In the genomic region with DNA sequence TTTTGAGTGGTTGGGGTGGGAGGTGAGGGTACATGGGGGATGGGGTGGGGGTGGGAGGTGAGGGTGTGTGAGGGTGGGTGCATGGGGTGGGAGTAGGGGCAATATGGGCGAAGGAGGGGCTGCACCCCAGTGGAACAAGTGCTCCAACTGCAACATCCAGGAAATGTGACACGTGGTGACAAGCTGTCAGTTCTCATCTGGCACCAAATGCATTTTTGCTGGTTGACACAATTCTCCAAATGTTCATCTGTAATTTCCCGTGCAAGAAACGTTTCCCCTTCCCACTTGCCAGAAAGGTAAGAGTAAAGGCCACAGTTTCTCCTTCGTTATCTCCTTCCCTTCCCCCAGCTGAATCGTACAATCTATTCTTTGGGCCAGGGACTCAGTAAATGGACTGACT, we compare ENCODE assay signal across 17 mouse cellular contexts. TPM values are rescaled to one million over a fixed set of nuclear protein-coding genes. Genes with fewer than 3 reads are reported as not detected.
DNase-seq lines count a peak whose midpoint lies in the region; ATAC-seq and TF ChIP-seq lines count a peak whose summit lies in the region.
"Had no signal": no experiment of that assay in that cellular context is flagged by ENCODE, and none has a peak within 500 bp of the region (broad histone marks: within the 10 kb centered on the region; RNA-seq: fewer than 3 reads in every experiment).

No protein-coding gene starts in this region.

- ATAC-seq in hindbrain, embryonic 14.5 days (ENCODE audit: low FRiP score) = no peak
- no peak for ATAC-seq in hindbrain, embryonic 13.5 days (ENCODE audit: low FRiP score)
- no peak for ATAC-seq in midbrain, embryonic 14.5 days (ENCODE audit: low FRiP score, low TSS enrichment)
- no peak for ATAC-seq in midbrain, embryonic 11.5 days (ENCODE audit: low FRiP score)
- no peak for ATAC-seq in intestine, embryonic 16.5 days
- ATAC-seq in stomach, postnatal 0 days (ENCODE audit: low FRiP score, low TSS enrichment) = no peak

- no peak for DNase-seq in hindbrain, embryonic 14.5 days (ENCODE audit: low spot score)
- no peak for DNase-seq in midbrain, embryonic 14.5 days
- no peak for DNase-seq in midbrain, embryonic 11.5 days (ENCODE audit: low spot score, missing footprints)
- DNase-seq in stomach, postnatal 0 days (ENCODE audit: low spot score) = no peak
- no peak for DNase-seq in adipocyte (ENCODE audit: low spot score)
- DNase-seq: adrenal gland, adult 8-10 months; cerebellum, adult 9-11 months; embryo, embryonic 11 days; gastrocnemius, postnatal 10 days; heart, postnatal 14 days; kidney, adult 18-20 months; liver, embryonic 13.5 days had no signal

- WGBS in hindbrain, embryonic 14.5 days = 59% methylated on average over 6 of the region's 6 CpGs
- 54% methylated on average over 6 of the region's 6 CpGs for WGBS in hindbrain, embryonic 13.5 days
- WGBS in midbrain, embryonic 14.5 days = 73% methylated on average over 6 of the region's 6 CpGs
- 71% methylated on average over 6 of the region's 6 CpGs for WGBS in midbrain, embryonic 11.5 days
- WGBS in intestine, embryonic 16.5 days = 61% methylated on average over 6 of the region's 6 CpGs
- 56% methylated on average over 6 of the region's 6 CpGs for WGBS in stomach, postnatal 0 days

- no peaks in the 10 kb centered on the region for H3K9me3 ChIP-seq in hindbrain, embryonic 14.5 days (ENCODE audit: control insufficient read depth, low read length)
- no peaks in the 10 kb centered on the region for H3K9me3 ChIP-seq in hindbrain, embryonic 13.5 days
- H3K9me3 ChIP-seq in midbrain, embryonic 14.5 days (ENCODE audit: control insufficient read depth, low read length) = no peaks in the 10 kb centered on the region
- H3K9me3 ChIP-seq in midbrain, embryonic 11.5 days (ENCODE audit: control insufficient read depth, low read length) = no peaks in the 10 kb centered on the region
- no peaks in the 10 kb centered on the region for H3K9me3 ChIP-seq in intestine, embryonic 16.5 days (ENCODE audit: control insufficient read depth, low read length)
- no peaks in the 10 kb centered on the region for H3K9me3 ChIP-seq in stomach, postnatal 0 days (ENCODE audit: control insufficient read depth, low read length)
- H3K9me3 ChIP-seq: liver, embryonic 13.5 days; megakaryocyte, embryonic 14.5 days had no signal

- no peak for TF ChIP-seq CTCF in stomach, postnatal 0 days (IDR thresholded peaks at IDR 0.05; ENCODE audit: low read depth)

- no peak for TF ChIP-seq EP300 in stomach, postnatal 0 days (optimal IDR thresholded peaks at IDR 0.05)

- H3K4me3 ChIP-seq in hindbrain, embryonic 14.5 days (replicated peaks; ENCODE audit: low read length) = no peak overlapping the region
- H3K4me3 ChIP-seq in hindbrain, embryonic 13.5 days = no peak overlapping the region
- H3K4me3 ChIP-seq in midbrain, embryonic 14.5 days (replicated peaks; ENCODE audit: low read depth, low read length) = no peak overlapping the region
- no peak overlapping the region for H3K4me3 ChIP-seq in midbrain, embryonic 11.5 days (ENCODE audit: low read depth, low read length)
- no peak overlapping the region for H3K4me3 ChIP-seq in intestine, embryonic 16.5 days (ENCODE audit: low read length)
- H3K4me3 ChIP-seq in stomach, postnatal 0 days (ENCODE audit: low read depth, low read length) = no peak overlapping the region
- H3K4me3 ChIP-seq: left cerebral cortex, adult 2 months; liver, embryonic 13.5 days; megakaryocyte, embryonic 14.5 days had no signal

- no peaks in the 10 kb centered on the region for H3K27me3 ChIP-seq in hindbrain, embryonic 14.5 days (ENCODE audit: control insufficient read depth, insufficient read depth, low read length)
- no peaks in the 10 kb centered on the region for H3K27me3 ChIP-seq in hindbrain, embryonic 13.5 days
- 0 out of 2 replicates have a peak, but pooled peaks cover 3% of the 10 kb centered on the region for H3K27me3 ChIP-seq in midbrain, embryonic 14.5 days (ENCODE audit: control insufficient read depth, insufficient read depth, low read length)
- H3K27me3 ChIP-seq in midbrain, embryonic 11.5 days (ENCODE audit: control insufficient read depth, insufficient read depth, low read length) = peaks cover 12% of the 10 kb centered on the region; the same call in 1 of the 2 replicates
- H3K27me3 ChIP-seq in intestine, embryonic 16.5 days (replicated peaks; ENCODE audit: control insufficient read depth, insufficient read depth, low read length) = no peaks in the 10 kb centered on the region
- no peaks in the 10 kb centered on the region for H3K27me3 ChIP-seq in stomach, postnatal 0 days (ENCODE audit: control insufficient read depth, insufficient read depth, low read length)
- H3K27me3 ChIP-seq: megakaryocyte, embryonic 14.5 days had no signal

- H3K36me3 ChIP-seq in hindbrain, embryonic 14.5 days (replicated peaks; ENCODE audit: control insufficient read depth, insufficient read depth) = no peaks in the 10 kb centered on the region; the same call in 1 of the 2 replicates
- peaks cover 9% of the 10 kb centered on the region for H3K36me3 ChIP-seq in hindbrain, embryonic 13.5 days
- peaks cover 7% of the 10 kb centered on the region; the same call in 1 of the 2 replicates for H3K36me3 ChIP-seq in midbrain, embryonic 14.5 days (ENCODE audit: control insufficient read depth, insufficient read depth, low read length)
- no peaks in the 10 kb centered on the region for H3K36me3 ChIP-seq in midbrain, embryonic 11.5 days (ENCODE audit: control insufficient read depth, insufficient read depth, low read length)
- H3K36me3 ChIP-seq in intestine, embryonic 16.5 days (ENCODE audit: control insufficient read depth, insufficient read depth, low read length) = no peaks in the 10 kb centered on the region
- peaks cover 3% of the 10 kb centered on the region; the same call in 1 of the 2 replicates for H3K36me3 ChIP-seq in stomach, postnatal 0 days (ENCODE audit: control insufficient read depth, insufficient read depth, low read length)
- H3K36me3 ChIP-seq: liver, embryonic 13.5 days had no signal

- H3K27ac ChIP-seq in hindbrain, embryonic 14.5 days = peak overlapping the region; percentile 61; the same call in 1 of the 2 replicates
- H3K27ac ChIP-seq in hindbrain, embryonic 13.5 days = no peak overlapping the region
- H3K27ac ChIP-seq in midbrain, embryonic 14.5 days (replicated peaks; ENCODE audit: low read depth, low read length) = peak overlapping the region; percentile 32; the same call in 1 of the 2 replicates
- no peak overlapping the region for H3K27ac ChIP-seq in midbrain, embryonic 11.5 days (ENCODE audit: low read depth, low read length)
- peak overlapping the region; percentile 68 for H3K27ac ChIP-seq in intestine, embryonic 16.5 days (ENCODE audit: low read length)
- H3K27ac ChIP-seq in stomach, postnatal 0 days (replicated peaks) = peak overlapping the region; percentile 53; the same call in 1 of the 2 replicates
- H3K27ac ChIP-seq: liver, embryonic 13.5 days had no signal

- H3K4me1 ChIP-seq in hindbrain, embryonic 14.5 days (replicated peaks; ENCODE audit: control insufficient read depth, insufficient read depth, low read length) = peaks cover 77% of the 10 kb centered on the region
- peaks cover 82% of the 10 kb centered on the region for H3K4me1 ChIP-seq in hindbrain, embryonic 13.5 days (replicated peaks)
- peaks cover 64% of the 10 kb centered on the region for H3K4me1 ChIP-seq in midbrain, embryonic 14.5 days (ENCODE audit: control insufficient read depth, insufficient read depth, low read length)
- H3K4me1 ChIP-seq in midbrain, embryonic 11.5 days (ENCODE audit: control insufficient read depth, insufficient read depth, low read length) = peaks cover 31% of the 10 kb centered on the region
- H3K4me1 ChIP-seq in intestine, embryonic 16.5 days (ENCODE audit: control insufficient read depth, insufficient read depth, low read length) = peaks cover 21% of the 10 kb centered on the region
- peaks cover 3% of the 10 kb centered on the region; the same call in 1 of the 2 replicates for H3K4me1 ChIP-seq in stomach, postnatal 0 days (replicated peaks; ENCODE audit: control insufficient read depth, insufficient read depth)

- peak overlapping the region; percentile 11; the same call in 1 of the 2 replicates for H3K9ac ChIP-seq in hindbrain, embryonic 14.5 days
- no peak overlapping the region for H3K9ac ChIP-seq in hindbrain, embryonic 13.5 days
- no peak overlapping the region for H3K9ac ChIP-seq in midbrain, embryonic 14.5 days (replicated peaks; ENCODE audit: low read length)
- H3K9ac ChIP-seq in midbrain, embryonic 11.5 days (ENCODE audit: low read length) = no peak overlapping the region
- H3K9ac ChIP-seq in intestine, embryonic 16.5 days (ENCODE audit: low read depth, low read length) = no peak overlapping the region
- no peak overlapping the region for H3K9ac ChIP-seq in stomach, postnatal 0 days (ENCODE audit: low read length)
- H3K9ac ChIP-seq: liver, embryonic 13.5 days had no signal

- H3K4me2 ChIP-seq in hindbrain, embryonic 14.5 days (replicated peaks) = no peak overlapping the region
- no peak overlapping the region for H3K4me2 ChIP-seq in hindbrain, embryonic 13.5 days
- no peak overlapping the region for H3K4me2 ChIP-seq in midbrain, embryonic 14.5 days (ENCODE audit: low read length)
- H3K4me2 ChIP-seq in midbrain, embryonic 11.5 days = no peak overlapping the region
- H3K4me2 ChIP-seq in intestine, embryonic 16.5 days (ENCODE audit: low read depth, low read length) = no peak overlapping the region
- H3K4me2 ChIP-seq in stomach, postnatal 0 days (replicated peaks; ENCODE audit: low read depth) = no peak overlapping the region
- H3K4me2 ChIP-seq: liver, embryonic 13.5 days had no signal

RNA-seq across cellular contexts. Expression of a gene that starts 7.6 kb away (rescaled TPM):
- 12.6 and 12.8 TPM in 2 replicates for polyA plus RNA-seq in hindbrain, embryonic 14.5 days (2014; fragmentation: Nextera tagmentation; extraction: Ambion mirVana)
- polyA plus RNA-seq in hindbrain, embryonic 13.5 days (2015; fragmentation: Nextera tagmentation; extraction: Ambion mirVana) = 13.3 and 13.4 TPM in 2 replicates
- polyA plus RNA-seq in midbrain, embryonic 14.5 days (2014; fragmentation: Nextera tagmentation; extraction: Ambion mirVana) = 15.3 and 17.1 TPM in 2 replicates
- 10.0 and 11.1 TPM in 2 replicates for polyA plus RNA-seq in midbrain, embryonic 11.5 days (2014; fragmentation: Nextera tagmentation; extraction: Ambion mirVana)
- 5.7 and 5.8 TPM in 2 replicates for polyA plus RNA-seq in intestine, embryonic 16.5 days (2015; fragmentation: Nextera tagmentation; extraction: Ambion mirVana)
- 2.8 and 3.6 TPM in 2 replicates for polyA plus RNA-seq in stomach, postnatal 0 days (2015; fragmentation: Nextera tagmentation; extraction: Ambion mirVana)

RNA-seq across cellular contexts. Expression of a gene that starts 48.1 kb away (rescaled TPM):
- polyA plus RNA-seq in hindbrain, embryonic 14.5 days (2014; fragmentation: Nextera tagmentation; extraction: Ambion mirVana) = 0.23 TPM in 1 of 2 replicates, not detected in the other
- polyA plus RNA-seq in hindbrain, embryonic 13.5 days (2015; fragmentation: Nextera tagmentation; extraction: Ambion mirVana) = 0.12 TPM in 1 of 2 replicates, not detected in the other
- polyA plus RNA-seq in midbrain, embryonic 14.5 days (2014; fragmentation: Nextera tagmentation; extraction: Ambion mirVana) = 0.39 and 0.47 TPM in 2 replicates
- 0.07 TPM in 1 of 2 replicates, not detected in the other for polyA plus RNA-seq in midbrain, embryonic 11.5 days (2014; fragmentation: Nextera tagmentation; extraction: Ambion mirVana)
- 0.23 and 0.28 TPM in 2 replicates for polyA plus RNA-seq in intestine, embryonic 16.5 days (2015; fragmentation: Nextera tagmentation; extraction: Ambion mirVana)
- polyA plus RNA-seq in stomach, postnatal 0 days (2015; fragmentation: Nextera tagmentation; extraction: Ambion mirVana) = 1.6 and 2.1 TPM in 2 replicates
- polyA plus RNA-seq: liver, embryonic 13.5 days; lung, embryonic 16.5 days had no signal

Comparison
In these comparisons a context has a peak if more than half of its experiments do, and no peak if none do; other contexts are left out.
1. H3K27ac ChIP-seq: peak in hindbrain, embryonic 14.5 days (single experiment), midbrain, embryonic 14.5 days (single experiment), intestine, embryonic 16.5 days (single experiment) and stomach, postnatal 0 days (single experiment); none in hindbrain, embryonic 13.5 days (single experiment) and midbrain, embryonic 11.5 days (single experiment).